Mouse (Mus musculus): ENCODE data around the gene Stat5b.
"Not testable (repeated sequence)": the region's sequence is repeated elsewhere in the genome, so short reads cannot be mapped to it uniquely, and the experiment has no call there.

Gene Stat5b

GRCm38 (mm10) chr11:100810516-100810915 lies 40.0 kb downstream of the Stat5b start:
- DNase-seq (ENCODE audit: low read depth): no peak

- DNase-seq (ENCODE audit: low read depth): no peak
Measured at GRCm38 (mm10) chr11:100806380-100807305, 43.9 kb downstream of the Stat5b start.

GRCm38 (mm10) chr11:100805535-100805934 lies 45.0 kb downstream of the Stat5b start:
- peak; percentile 68 for DNase-seq (ENCODE audit: low read depth)

- DNase-seq (ENCODE audit: low read depth): peak; percentile 84
Measured at GRCm38 (mm10) chr11:100804409-100804808, 46.1 kb downstream of the Stat5b start.

- no peak for DNase-seq (ENCODE audit: low read depth)
Measured at GRCm38 (mm10) chr11:100799426-100799825, 51.1 kb downstream of the Stat5b start.

GRCm38 (mm10) chr11:100796585-100796984 lies 53.9 kb downstream of the Stat5b start:
- no peak for DNase-seq (ENCODE audit: low read depth)

- DNase-seq (ENCODE audit: low read depth): peak; percentile 64
Measured at GRCm38 (mm10) chr11:100795386-100795785, 55.1 kb downstream of the Stat5b start.

- peak; percentile 59 for DNase-seq (ENCODE audit: low read depth)
Measured at GRCm38 (mm10) chr11:100791457-100792049, 59.0 kb downstream of the Stat5b start.

GRCm38 (mm10) chr11:100790644-100791043 lies 59.9 kb downstream of the Stat5b start:
- DNase-seq (ENCODE audit: low read depth): not testable (repeated sequence)

GRCm38 (mm10) chr11:100789702-100790101 lies 60.8 kb downstream of the Stat5b start:
- no peak for DNase-seq (ENCODE audit: low read depth)

- DNase-seq (ENCODE audit: low read depth): no peak
Measured at GRCm38 (mm10) chr11:100785774-100786173, 64.8 kb downstream of the Stat5b start.

- DNase-seq (ENCODE audit: low read depth): no peak
Measured at GRCm38 (mm10) chr11:100784286-100784685, 66.2 kb downstream of the Stat5b start.

GRCm38 (mm10) chr11:100782568-100782967 lies 68.0 kb downstream of the Stat5b start:
- DNase-seq (ENCODE audit: low read depth): no peak

- no peak for DNase-seq (ENCODE audit: low read depth)
Measured at GRCm38 (mm10) chr11:100781763-100782475, 68.6 kb downstream of the Stat5b start.

- no peak for DNase-seq (ENCODE audit: low read depth)
Measured at GRCm38 (mm10) chr11:100780247-100780646, 70.3 kb downstream of the Stat5b start.

GRCm38 (mm10) chr11:100778069-100778468 lies 72.5 kb downstream of the Stat5b start:
- DNase-seq (ENCODE audit: low read depth): peak; percentile 35

GRCm38 (mm10) chr11:100775921-100776320 lies 74.6 kb downstream of the Stat5b start:
- DNase-seq (ENCODE audit: low read depth): no peak

GRCm38 (mm10) chr11:100774261-100774660 lies 76.3 kb downstream of the Stat5b start:
- DNase-seq (ENCODE audit: low read depth): peak; percentile 32

GRCm38 (mm10) chr11:100770646-100771408 lies 79.7 kb downstream of the Stat5b start, which contains the start of gene Ghdc:
Gene Ghdc (minus strand): TSS chr11:100770957.
- DNase-seq (ENCODE audit: low read depth): peak; percentile 87

GRCm38 (mm10) chr11:100769980-100770379 lies 80.5 kb downstream of the Stat5b start:
- DNase-seq (ENCODE audit: low read depth): no peak

GRCm38 (mm10) chr11:100767871-100768270 lies 82.7 kb downstream of the Stat5b start:
- DNase-seq (ENCODE audit: low read depth): no peak

- DNase-seq (ENCODE audit: low read depth): no peak
Measured at GRCm38 (mm10) chr11:100766726-100767125, 83.8 kb downstream of the Stat5b start.

Measured in 416B (cell line).